17 mouse cellular contexts compared by ENCODE assay signal in genomic region chr9:71568323-71568942, GRCm38 (mm10). TPM values are rescaled to one million over a fixed set of nuclear protein-coding genes. Genes with fewer than 3 reads are reported as not detected.
DNase-seq lines count a peak whose midpoint lies in the region; ATAC-seq and TF ChIP-seq lines count a peak whose summit lies in the region.
"Had no signal": no experiment of that assay in that cellular context is flagged by ENCODE, and none has a peak within 500 bp of the region (broad histone marks: within the 10 kb centered on the region; RNA-seq: fewer than 3 reads in every experiment).

No protein-coding gene starts in this region.

- no peak overlapping the region for H3K4me3 ChIP-seq in kidney, embryonic 16.5 days (ENCODE audit: low read length)
- H3K4me3 ChIP-seq in ES-E14 (ENCODE audit: insufficient read depth in 1 of 2, low read depth in 1 of 2, low read length in 2 of 2, poor library complexity in 1 of 2, severe bottlenecking in 1 of 2), result no peak overlapping the region
- no peak overlapping the region for H3K4me3 ChIP-seq in stomach, embryonic 16.5 days (replicated peaks; ENCODE audit: low read length)
- H3K4me3 ChIP-seq: intestine, embryonic 15.5 days; neural tube, embryonic 12.5 days had no signal

- DNase-seq in gastrocnemius, postnatal 25 days, result peak; percentile 22
- no peak for DNase-seq in gastrocnemius, postnatal 4 days (ENCODE audit: low spot score in 2 of 2)
- DNase-seq in kidney, adult 9 months, result no peak
- DNase-seq in ES-E14 (ENCODE audit: low read depth, low spot score), result no peak
- no peak for DNase-seq in left cerebral cortex, postnatal 10 days (ENCODE audit: extremely low spot score in 1 of 2, low spot score in 2 of 2)
- DNase-seq in right cerebral cortex, postnatal 10 days (ENCODE audit: low spot score in 2 of 2), result no peak
- DNase-seq: adrenal gland, postnatal 14 days; B cell, adult 2 months; cerebellum, postnatal 10 days; kidney, postnatal 25 days; left cerebral cortex, postnatal 4 days had no signal

- H3K9me3 ChIP-seq in kidney, embryonic 16.5 days (ENCODE audit: low read length), result no peaks in the 10 kb centered on the region
- H3K9me3 ChIP-seq in ES-E14 (ENCODE audit: control insufficient read depth, insufficient read depth, low read depth, low read length), result no peaks in the 10 kb centered on the region
- H3K9me3 ChIP-seq in stomach, embryonic 16.5 days (replicated peaks; ENCODE audit: control insufficient read depth, low read length), result no peaks in the 10 kb centered on the region
- H3K9me3 ChIP-seq: G1E; intestine, embryonic 15.5 days; neural tube, embryonic 12.5 days had no signal

- ATAC-seq in kidney, embryonic 16.5 days (ENCODE audit: low FRiP score, low TSS enrichment), result no peak
- ATAC-seq in stomach, embryonic 16.5 days (ENCODE audit: insufficient read depth, low FRiP score), result no peak
- ATAC-seq: intestine, embryonic 15.5 days had no signal

- H3K36me3 ChIP-seq in kidney, embryonic 16.5 days (ENCODE audit: insufficient read depth, low read length), result no peaks in the 10 kb centered on the region
- H3K36me3 ChIP-seq in ES-E14 (ENCODE audit: control insufficient read depth, insufficient read depth, low read length, poor library complexity, severe bottlenecking), result no peaks in the 10 kb centered on the region
- no peaks in the 10 kb centered on the region for H3K36me3 ChIP-seq in stomach, embryonic 16.5 days (ENCODE audit: control insufficient read depth, insufficient read depth, low read length)
- H3K36me3 ChIP-seq: G1E; intestine, embryonic 15.5 days; neural tube, embryonic 12.5 days had no signal

- peaks cover 25% of the 10 kb centered on the region for H3K4me1 ChIP-seq in kidney, embryonic 16.5 days (ENCODE audit: insufficient read depth, low read length)
- H3K4me1 ChIP-seq in ES-E14 (ENCODE audit: control insufficient read depth in 2 of 2, insufficient read depth in 2 of 2, low read length in 2 of 2, poor library complexity in 1 of 2), result peaks cover 9 to 12% of the 10 kb centered on the region in 2 experiments
- peaks cover 3% of the 10 kb centered on the region for H3K4me1 ChIP-seq in stomach, embryonic 16.5 days (ENCODE audit: control insufficient read depth, insufficient read depth, low read length)
- H3K4me1 ChIP-seq: neural tube, embryonic 12.5 days had no signal

- 37% methylated on average over 5 of the region's 5 CpGs for WGBS in kidney, embryonic 16.5 days
- WGBS in stomach, embryonic 16.5 days, result 36% methylated on average over 5 of the region's 5 CpGs

- H3K9ac ChIP-seq in kidney, embryonic 16.5 days (replicated peaks; ENCODE audit: low read length), result no peak overlapping the region
- no peak overlapping the region for H3K9ac ChIP-seq in ES-E14 (ENCODE audit: insufficient read depth, low read depth, low read length, poor library complexity, severe bottlenecking)
- H3K9ac ChIP-seq in stomach, embryonic 16.5 days (ENCODE audit: low read length), result no peak overlapping the region
- H3K9ac ChIP-seq: intestine, embryonic 15.5 days; liver, embryonic 14.5 days; neural tube, embryonic 12.5 days had no signal

- intact Hi-C loops in left cerebral cortex, postnatal 10 days (cut with DNase I), result no loop called here

- H3K4me2 ChIP-seq in kidney, embryonic 16.5 days (replicated peaks; ENCODE audit: low read depth, low read length), result no peak overlapping the region
- H3K4me2 ChIP-seq in stomach, embryonic 16.5 days (ENCODE audit: low read depth, low read length), result no peak overlapping the region
- H3K4me2 ChIP-seq: intestine, embryonic 15.5 days; neural tube, embryonic 12.5 days had no signal

- 0 out of 2 replicates have a peak overlapping the region, but pooled peaks have one; percentile 30 for H3K27ac ChIP-seq in kidney, embryonic 16.5 days (ENCODE audit: low read length)
- no peak overlapping the region for H3K27ac ChIP-seq in ES-E14 (ENCODE audit: insufficient read depth, low read depth, low read length, poor library complexity, severe bottlenecking)
- H3K27ac ChIP-seq in stomach, embryonic 16.5 days (ENCODE audit: low read length), result peak overlapping the region; percentile 61; the same call in 1 of the 2 replicates
- H3K27ac ChIP-seq: intestine, embryonic 15.5 days; liver, embryonic 14.5 days; neural tube, embryonic 12.5 days had no signal

- H3K27me3 ChIP-seq in kidney, embryonic 16.5 days (ENCODE audit: insufficient read depth, low read length), result no peaks in the 10 kb centered on the region
- no peaks in the 10 kb centered on the region for H3K27me3 ChIP-seq in stomach, embryonic 16.5 days (ENCODE audit: control insufficient read depth, insufficient read depth, low read length)
- H3K27me3 ChIP-seq: intestine, embryonic 15.5 days; neural tube, embryonic 12.5 days had no signal

- in situ Hi-C loops in ES-E14 (cut with MboI; ENCODE audit: low sequenced_read_pairs in 2 of 2, unreplicated experiment in 2 of 2), result no loop called here

TF ChIP-seq in ES-E14, 5 proteins besides CTCF, POLR2A, EP300 and RAD21:
- TF ChIP-seq ZC3H11A (IDR thresholded peaks at IDR 0.05; ENCODE audit: borderline replicate concordance, low read depth, low read length) (no peak), HCFC1 (IDR thresholded peaks at IDR 0.05; ENCODE audit: borderline replicate concordance, insufficient read depth, low read length) (no peak), MAFK (IDR thresholded peaks at IDR 0.05; ENCODE audit: insufficient read depth, low read depth, low read length) (no peak), CHD2 (IDR thresholded peaks at IDR 0.05; ENCODE audit: low read depth, low read length) (no peak), ZNF384 (IDR thresholded peaks at IDR 0.05; ENCODE audit: low read depth, low read length) (0 out of 2 replicates have a peak, but pooled peaks have one; percentile 29)

RNA-seq across cellular contexts. Expression of gene Myzap, which starts 23.7 kb away (rescaled TPM):
- 1 to 10 TPM; 4.8 to 5.9 TPM for total RNA-seq in gastrocnemius, postnatal 25 days (2021)
- 10 to 100 TPM; 25.0 to 33.2 TPM for total RNA-seq in gastrocnemius, postnatal 4 days (2021)
- 17.3 and 19.0 TPM in 2 replicates for polyA plus RNA-seq in kidney, embryonic 16.5 days (2015; fragmentation: Nextera tagmentation; extraction: Ambion mirVana)
- 0.85 and 0.94 TPM in 2 replicates for total RNA-seq in ES-E14 (2012; rRNA removed)
- polyA plus RNA-seq in stomach, embryonic 16.5 days (2015; fragmentation: Nextera tagmentation; extraction: Ambion mirVana), result 16.4 and 19.6 TPM in 2 replicates
- 1 to 10 TPM; 1.9 to 3.0 TPM for total RNA-seq in left cerebral cortex, postnatal 10 days (2021)
- polyA plus RNA-seq: G1E had no signal
